Mouse (Mus musculus) heart, postnatal 14 days (tissue): Measurements from ENCODE around the gene Hspe1. TPM values are rescaled to one million over a fixed set of nuclear protein-coding genes. Genes with fewer than 3 reads are reported as not detected.
"Not testable (repeated sequence)": the region's sequence is repeated elsewhere in the genome, so short reads cannot be mapped to it uniquely, and the experiment has no call there.

Experiments
- DNase-seq, 2 experiments: peaks; one replicate each; pipeline ENCODE4 v3.0.0; 2021 to 2022
- intact Hi-C: fragments of 180-260 bp; cut with DNase I; formaldehyde crosslinking; loops from one replicate; pipeline ENCODE4 v1.15.1; 2025
- long read RNA-seq, 2 experiments: library from polyadenylated mRNA; stranded (forward); transcript quantifications; one replicate each; pipeline ENCODE4 v2.0.0; 2021
- total RNA-seq, 2 experiments: library from RNA; stranded (reverse); gene quantifications; 2 replicates each; pipeline ENCODE4 v1.2.3; 2021

Hspe1 gene
- total RNA-seq: 100 to 1,000 TPM; 125 TPM
- long read RNA-seq, experiment 1, transcript Hspe1-201 (4 exons, 774 nt): major isoform, 92 of 92 reads
- long read RNA-seq, experiment 1, partial matches to known transcripts: 0 of 92 reads
- long read RNA-seq, experiment 1, other reads (novel, unspliced or antisense): 0 of 92 reads
- long read RNA-seq, experiment 2, transcript Hspe1-201 (4 exons, 774 nt): major isoform, 73 of 75 reads
- long read RNA-seq, experiment 2, partial matches to known transcripts: 1 of 75 reads
- long read RNA-seq, experiment 2, other reads (novel, unspliced or antisense): 1 of 75 reads

- peak; percentile 98 to 99 for DNase-seq
- intact Hi-C loops: loop anchor here (1.0 to 5.0 kb wide), 5 partner anchors 35 to 294 kb away; partner anchors contain the start of genes Coq10b, Mob4, Rftn2 and Sf3b1
Measured at GRCm38 (mm10) chr1:55087932-55088610, at the start of gene Hspe1, which contains the start of gene Hspd1. TSS of gene Hspe1 (plus strand) at chr1:55088132. TSS of gene Hspd1 (minus strand) at chr1:55088243.

DNA sequence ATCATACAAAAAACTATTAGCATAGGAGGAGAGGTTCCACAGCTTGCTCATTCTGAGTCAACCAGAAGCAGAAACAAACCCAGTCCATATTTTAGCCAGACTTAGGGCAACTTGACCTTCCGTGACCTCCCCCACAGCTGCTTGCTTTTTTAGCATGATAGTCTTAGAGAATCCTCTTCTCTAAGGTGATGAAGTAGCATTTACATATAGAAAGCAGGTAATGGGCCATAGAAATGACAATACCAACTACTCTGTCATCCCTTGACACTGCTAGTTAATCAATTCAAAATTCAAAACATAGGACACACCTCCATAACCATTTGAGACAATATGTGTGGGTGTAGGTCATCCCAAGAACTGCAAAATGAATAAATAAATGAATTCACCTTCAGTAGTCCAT lies 48.0 kb upstream of the Hspe1 start:
- DNase-seq: no peak
- intact Hi-C loops: no loop called here

DNA sequence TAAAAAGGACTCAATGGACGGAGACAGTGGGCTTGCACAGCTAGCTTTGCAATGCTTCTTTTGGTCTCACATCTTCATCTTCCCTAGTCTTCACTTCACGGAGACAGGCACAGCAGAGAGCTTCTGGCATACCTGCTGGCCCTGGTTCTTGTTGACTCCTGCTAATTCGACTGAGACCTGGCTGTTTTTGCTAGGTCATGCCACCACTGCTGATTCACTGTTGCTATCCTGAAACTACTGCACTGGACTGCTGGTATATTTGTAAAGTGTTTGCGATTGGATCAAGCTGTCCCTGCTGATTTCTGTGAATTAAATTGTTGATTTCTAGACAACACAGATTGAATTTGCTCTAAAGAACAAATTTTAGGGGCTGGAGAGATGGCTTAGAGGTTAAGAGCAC lies 46.2 kb upstream of the Hspe1 start:
- intact Hi-C loops: no loop called here
- DNase-seq: no peak

DNA sequence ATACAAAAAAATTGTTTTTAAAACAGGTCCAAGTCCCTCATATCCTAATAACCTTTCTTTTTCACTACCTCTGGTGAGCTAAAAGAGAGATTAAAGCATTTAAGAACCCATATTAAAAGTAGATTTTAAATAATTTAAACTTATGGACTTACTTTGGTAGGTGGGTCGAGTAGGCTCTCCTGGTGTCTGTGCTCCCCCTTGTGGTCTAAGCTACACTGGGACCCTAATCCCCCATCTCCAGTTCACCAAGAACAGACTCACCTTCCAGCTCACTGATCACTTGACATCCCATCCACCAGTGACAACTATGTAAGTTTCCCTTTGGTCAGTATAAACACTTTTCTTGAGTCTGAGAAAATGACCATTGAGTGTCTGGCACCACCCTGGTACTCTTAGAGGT lies 45.7 kb upstream of the Hspe1 start:
- DNase-seq: no peak
- intact Hi-C loops: no loop called here

GRCm38 (mm10) chr1:55043164-55043563 lies 44.8 kb upstream of the Hspe1 start:
- DNase-seq: no peak
- intact Hi-C loops: no loop called here

DNA sequence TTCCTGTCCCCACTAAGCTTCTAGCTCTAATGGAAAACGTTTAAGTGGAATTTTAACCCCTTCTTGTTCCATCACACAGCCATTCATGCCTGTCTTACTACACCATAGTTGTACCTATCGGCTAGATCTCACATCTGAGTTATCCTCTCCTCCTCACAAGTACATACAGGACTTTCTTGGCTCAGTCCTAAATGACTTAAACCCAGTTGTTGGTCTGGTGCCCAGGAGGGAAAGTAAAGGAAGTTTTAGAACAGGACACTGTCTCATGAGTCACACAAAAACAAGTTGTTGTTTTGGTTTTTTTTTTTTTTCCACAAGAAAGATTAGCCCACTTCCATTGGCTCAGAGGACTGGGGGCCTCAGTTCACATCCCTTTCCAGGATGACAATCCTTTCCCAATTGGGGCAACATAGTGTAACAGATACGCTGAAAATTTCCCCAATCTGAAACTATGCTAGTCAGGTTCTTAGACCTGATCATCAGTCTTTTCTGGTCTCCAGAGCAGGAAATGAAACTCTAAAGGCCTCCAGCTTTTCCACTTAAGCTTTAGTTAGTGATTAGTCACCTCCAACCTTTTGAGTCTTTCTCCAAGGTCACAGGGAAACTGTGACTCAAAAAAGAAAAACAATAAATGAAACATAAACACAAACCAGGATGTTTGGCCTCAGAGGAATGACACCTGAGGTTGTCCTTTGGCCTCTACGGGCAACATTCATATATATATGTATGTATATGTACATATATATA lies 38.9 kb upstream of the Hspe1 start:
- intact Hi-C loops: no loop called here

GRCm38 (mm10) chr1:55051671-55052070 lies 36.3 kb upstream of the Hspe1 start:
- intact Hi-C loops: loop anchor here (1.0 to 2.0 kb wide), 2 partner anchors 24 to 35 kb away; partner anchors contain the start of gene Sf3b1

More for the DNA sequence above, 38.9 kb upstream of the Hspe1 start:
- no peak for DNase-seq

GRCm38 (mm10) chr1:55052355-55052953 lies 35.5 kb upstream of the Hspe1 start, which contains the start of gene Coq10b:
TSS of gene Coq10b (plus strand) at chr1:55052770.
- intact Hi-C loops: loop anchor here (1.0 to 2.0 kb wide), 2 partner anchors 25 to 34 kb away; partner anchors contain the start of gene Sf3b1
- DNase-seq: peak; percentile 98 to 99

More at GRCm38 (mm10) chr1:55051671-55052070, 36.3 kb upstream of the Hspe1 start:
- DNase-seq: no peak

DNA sequence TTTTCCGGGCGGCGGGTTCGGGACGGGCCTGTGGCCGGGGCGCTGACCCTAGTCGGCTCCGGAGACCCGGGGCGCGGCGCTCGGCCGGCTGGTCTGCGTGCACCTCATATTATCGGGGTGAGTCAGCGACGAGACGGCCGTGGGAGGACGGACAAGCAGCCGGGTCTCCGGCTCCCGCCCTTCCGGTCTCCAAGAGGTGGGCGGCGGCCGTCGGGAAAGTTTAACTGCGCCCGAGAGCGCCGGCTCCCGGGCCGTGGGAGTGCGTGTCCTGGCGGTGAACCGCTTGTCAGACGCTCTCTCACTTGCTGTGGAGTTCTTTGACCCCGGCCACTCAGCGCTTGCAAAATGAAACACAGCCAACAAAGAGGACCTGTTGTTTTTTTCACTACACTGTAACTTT lies 34.9 kb upstream of the Hspe1 start:
- DNase-seq: peak; percentile 81 to 83
- intact Hi-C loops: loop anchor here (2.0 kb wide), 1 partner anchor 34 kb away; no protein-coding TSS in a partner anchor

DNA sequence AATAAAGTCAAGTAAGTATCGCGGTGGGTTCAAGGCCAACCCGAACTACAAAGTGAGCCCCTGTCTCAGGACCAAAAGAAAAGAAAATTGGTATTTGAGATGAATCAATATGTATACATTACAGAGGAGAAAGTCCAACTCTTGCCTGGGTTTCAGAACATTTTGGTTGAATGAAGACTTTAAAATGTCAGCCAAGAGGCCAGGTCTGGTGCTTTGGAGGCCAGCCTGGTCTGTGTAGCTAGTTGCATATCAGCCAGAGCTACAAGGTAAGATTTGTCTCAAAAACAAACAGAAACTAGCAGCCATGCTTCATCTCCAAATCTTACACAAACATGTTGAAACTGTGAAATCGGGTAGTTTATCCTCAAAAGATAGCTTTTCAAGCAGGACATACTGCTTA lies 34.3 kb upstream of the Hspe1 start:
- intact Hi-C loops: loop anchor here (2.0 kb wide), 1 partner anchor 33 kb away; no protein-coding TSS in a partner anchor
- no peak for DNase-seq

- no peak for DNase-seq
- intact Hi-C loops: no loop called here
Measured at GRCm38 (mm10) chr1:55055322-55056115, 32.4 kb upstream of the Hspe1 start.

DNA sequence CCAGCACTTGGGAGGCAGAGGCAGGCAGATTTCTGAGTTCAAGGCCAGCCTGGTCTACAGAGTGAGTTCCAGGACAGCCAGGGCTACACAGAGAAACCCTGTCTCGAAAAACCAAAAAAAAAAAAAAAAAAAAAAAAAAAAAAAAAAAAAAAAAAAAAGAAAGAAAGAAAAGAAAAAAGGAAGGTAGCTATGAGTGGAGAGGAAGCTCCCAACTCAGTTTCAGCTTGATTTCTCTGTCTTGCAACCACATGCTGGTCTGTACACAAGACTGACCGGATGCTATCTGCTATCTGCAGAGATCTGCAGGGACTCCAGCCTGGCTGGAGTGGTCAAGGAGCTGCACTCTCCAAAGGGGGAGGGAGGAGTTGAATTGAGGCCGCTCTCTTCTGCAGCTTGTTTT lies 29.5 kb upstream of the Hspe1 start:
- DNase-seq, intact Hi-C loops: not testable (repeated sequence)

DNA sequence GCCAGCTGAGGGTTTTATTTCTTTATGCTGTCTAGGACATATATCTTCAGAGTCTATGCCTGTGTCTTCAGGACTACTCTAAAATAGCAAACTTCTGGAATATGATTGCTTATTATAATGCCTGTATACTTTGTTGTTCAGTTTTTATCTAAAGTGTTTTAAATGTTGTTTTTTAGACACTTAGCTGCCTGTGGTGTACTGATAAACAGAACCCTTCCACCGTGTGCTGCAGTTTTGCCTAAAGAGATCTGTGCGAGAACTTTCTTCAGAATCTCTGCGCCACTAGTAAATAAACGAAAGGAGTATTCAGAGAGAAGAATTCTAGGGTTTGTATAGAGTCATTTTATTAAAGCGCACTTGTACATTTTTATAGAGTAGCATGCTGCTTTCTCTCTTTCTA lies 26.8 kb upstream of the Hspe1 start:
- intact Hi-C loops: loop anchor here (5.0 kb wide), 1 partner anchor 64 kb away; no protein-coding TSS in a partner anchor
- no peak for DNase-seq

DNA sequence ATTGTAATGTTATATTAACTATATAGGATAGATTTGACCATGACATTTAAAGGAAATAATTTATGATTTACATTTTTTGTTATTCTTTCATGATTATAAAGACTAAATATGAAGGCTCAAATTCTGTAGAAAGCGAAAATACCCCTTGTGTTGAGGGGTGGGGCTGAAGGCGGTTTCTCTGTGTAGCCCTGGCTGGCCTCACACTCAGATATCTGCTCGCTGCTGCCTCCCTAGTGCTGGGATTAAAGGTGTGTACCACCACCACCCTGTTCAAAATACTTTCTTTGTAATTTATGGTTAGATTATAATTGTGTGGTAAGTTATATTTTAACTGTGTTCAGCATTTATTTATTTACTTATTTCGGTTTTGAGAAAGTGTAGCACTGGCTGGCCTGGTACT lies 26.2 kb upstream of the Hspe1 start:
- no peak for DNase-seq
- intact Hi-C loops: loop anchor here (5.0 kb wide), 1 partner anchor 64 kb away; no protein-coding TSS in a partner anchor

- not testable (repeated sequence) for DNase-seq
Measured at GRCm38 (mm10) chr1:55072328-55072727, 15.6 kb upstream of the Hspe1 start.

GRCm38 (mm10) chr1:55074757-55075156 lies 13.2 kb upstream of the Hspe1 start:
- intact Hi-C loops: no loop called here
- DNase-seq: no peak

More at GRCm38 (mm10) chr1:55072328-55072727, 15.6 kb upstream of the Hspe1 start:
- intact Hi-C loops: not testable (repeated sequence)

DNA sequence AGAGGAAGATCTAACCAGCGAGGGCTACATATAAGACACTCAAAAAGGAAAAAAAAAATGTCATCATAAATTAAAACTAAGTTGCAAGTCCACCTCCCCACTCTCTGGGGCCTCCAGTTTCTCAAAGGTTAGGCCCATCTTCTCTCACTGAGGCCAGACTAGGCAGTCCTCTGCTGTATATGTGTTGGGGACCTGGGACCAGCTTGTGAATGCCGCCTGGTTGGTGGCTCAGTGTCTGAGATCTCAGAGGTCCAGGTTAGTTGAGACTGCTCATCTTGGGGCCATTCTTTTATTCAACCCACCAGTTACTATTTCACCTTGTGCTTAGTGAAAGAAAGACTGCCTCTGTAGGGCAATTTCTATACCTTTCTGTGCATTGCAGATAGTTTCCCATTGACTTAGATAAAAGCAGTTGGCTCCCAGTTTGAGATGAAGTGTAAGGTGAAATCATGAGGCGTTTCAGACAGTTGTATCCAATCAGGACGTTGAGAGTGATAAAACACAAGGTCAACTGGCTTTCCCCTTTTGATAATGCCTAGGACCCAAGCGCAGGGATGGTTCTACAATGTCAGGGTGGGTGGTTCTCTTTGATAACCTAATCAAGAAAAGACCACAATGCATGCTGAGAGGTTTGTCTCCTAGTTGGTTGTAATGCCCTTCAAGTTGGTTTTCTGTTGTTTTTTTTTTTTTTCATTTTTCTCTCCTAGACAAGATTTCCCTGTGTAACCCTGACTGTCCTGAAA lies 12.1 kb upstream of the Hspe1 start:
- intact Hi-C loops: no loop called here
- DNase-seq: no peak

DNA sequence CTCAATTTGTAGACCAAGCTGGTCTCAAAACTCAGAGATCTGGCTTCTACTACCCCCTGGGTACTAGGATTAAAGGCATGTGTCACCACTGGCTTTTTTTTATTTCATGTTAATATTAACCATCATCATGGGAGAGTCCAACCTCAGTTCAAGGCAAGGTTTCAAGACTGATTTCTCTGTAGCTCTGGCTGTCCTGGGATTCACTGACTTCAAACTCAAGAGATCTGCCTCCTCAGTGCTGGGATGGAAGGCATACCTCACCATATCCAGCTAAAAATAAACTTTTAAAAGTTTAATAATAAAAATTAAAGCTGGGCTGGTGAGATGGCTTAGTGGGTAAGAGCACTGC lies 11.6 kb upstream of the Hspe1 start:
- DNase-seq: no peak
- intact Hi-C loops: no loop called here
